Mouse (Mus musculus) urinary bladder, adult 18-20 months (tissue): ENCODE data around the gene Rsad1.

Experiments
- DNase-seq, 2 experiments: peaks; one replicate each; pipeline ENCODE4 v3.0.0; 2022; ENCODE audit warnings: low spot score in 2 of 2, mixed read lengths in 2 of 2

Rsad1 gene

GRCm38 (mm10) chr11:94491749-94492099, 57.3 kb downstream of the Rsad1 start:
- DNase-seq, result no peak

DNA sequence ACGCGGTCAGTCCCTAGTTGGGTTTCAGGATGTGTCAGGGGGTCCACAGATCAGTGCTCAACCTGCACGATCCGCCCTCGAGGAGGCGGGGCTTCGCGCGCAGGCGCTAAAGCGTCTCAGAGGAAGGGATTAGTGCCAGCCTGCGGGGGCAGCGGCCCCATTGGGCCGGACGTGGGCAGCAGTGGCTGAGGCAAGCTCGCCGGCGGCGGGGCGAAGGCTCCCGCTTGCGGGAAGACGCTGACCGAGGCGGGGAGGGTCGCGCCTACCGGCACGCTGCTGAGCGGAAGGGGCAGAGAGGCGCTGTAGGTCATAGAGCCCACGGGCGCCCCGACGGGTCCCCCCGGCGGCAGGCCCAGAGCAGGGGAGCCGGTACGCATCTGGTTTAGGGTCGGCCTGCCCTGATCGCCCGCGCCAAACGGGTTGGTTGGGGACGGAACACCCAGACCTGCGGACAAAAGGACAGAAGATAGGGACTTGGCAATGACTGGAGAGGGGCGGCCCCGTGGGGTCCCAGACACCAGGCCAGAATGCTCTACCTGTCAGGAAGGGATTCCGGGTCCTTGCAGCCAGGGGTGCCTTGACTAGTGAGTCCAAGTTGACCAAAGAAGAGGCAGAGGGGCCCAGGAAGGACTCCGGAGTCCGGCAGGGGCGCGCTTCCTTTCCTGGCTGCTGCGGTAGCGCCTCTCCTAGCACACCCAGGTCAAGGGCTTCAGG, 57.9 kb downstream of the Rsad1 start:
- DNase-seq, result no peak
